Mouse (Mus musculus): Measurements from ENCODE around the gene Ssna1. TPM values are rescaled to one million over a fixed set of nuclear protein-coding genes. Genes with fewer than 3 reads are reported as not detected.
"Not testable (repeated sequence)": the region's sequence is repeated elsewhere in the genome, so short reads cannot be mapped to it uniquely, and the experiment has no call there.

Ssna1 gene
- total and polyA plus RNA-seq, 2 experiments from 2014 or later = 108 to 189 TPM

DNA sequence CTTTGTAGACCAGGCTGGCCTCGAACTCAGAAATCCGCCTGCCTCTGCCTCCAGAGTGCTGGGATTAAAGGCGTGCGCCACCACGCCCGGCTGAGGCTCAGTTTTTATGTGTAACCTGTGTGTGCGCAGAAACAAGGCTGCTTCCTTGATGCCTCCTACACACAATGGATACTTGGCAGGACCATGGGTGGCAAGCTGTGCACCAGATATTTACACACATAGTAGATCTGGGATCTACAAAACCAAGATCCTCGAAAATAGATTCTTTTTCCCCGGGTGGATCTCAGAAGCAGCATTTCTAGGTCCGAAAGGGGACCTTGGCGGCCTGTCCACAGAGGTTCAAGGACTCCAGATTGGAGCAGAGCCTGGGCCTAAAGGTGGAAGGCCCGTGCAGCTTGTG lies 10.4 kb downstream of the Ssna1 start:
- WGBS = 48% methylated on average over 12 of the region's 12 CpGs
- ATAC-seq = peak; percentile 1; the same call in 1 of the 2 replicates

DNA sequence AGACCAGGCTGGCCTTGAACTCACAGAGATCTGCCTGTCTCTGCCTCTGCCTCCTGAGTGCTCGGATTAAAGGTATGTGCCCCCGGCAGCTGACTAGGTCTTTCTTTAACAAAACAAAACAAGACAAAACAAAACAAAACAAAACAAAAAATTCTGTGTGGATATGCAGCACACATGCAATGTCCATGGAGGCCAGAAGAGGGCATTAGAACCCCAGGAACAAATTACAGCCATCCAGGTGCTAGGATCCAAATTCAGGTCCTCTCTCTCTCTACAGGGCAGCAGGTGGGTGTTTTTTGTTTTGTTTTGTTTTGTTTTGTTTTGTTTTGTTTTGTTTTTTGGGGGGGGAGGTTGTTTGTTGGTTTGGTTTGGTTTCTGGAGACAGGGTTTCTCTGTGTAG lies 13.4 kb downstream of the Ssna1 start:
- DNase-seq = no peak
- no peak overlapping the region for H3K4me3 ChIP-seq (ENCODE audit: low read depth, low read length)
- no peaks in the 10 kb centered on the region for H3K9me3 ChIP-seq (ENCODE audit: low read length)
- H3K36me3 ChIP-seq (ENCODE audit: insufficient read depth) = no peaks in the 10 kb centered on the region
- TF ChIP-seq CTCF (IDR thresholded peaks at IDR 0.05; ENCODE audit: low read depth) = peak; percentile 57
- no peaks in the 10 kb centered on the region for H3K27me3 ChIP-seq (ENCODE audit: insufficient read depth, low read length)
- WGBS = 45% methylated on average over 2 of the region's 2 CpGs
- H3K27ac ChIP-seq (ENCODE audit: low read depth, low read length) = no peak overlapping the region
- ATAC-seq = no peak
- peaks cover 18% of the 10 kb centered on the region for H3K4me1 ChIP-seq (ENCODE audit: insufficient read depth)
- H3K4me2 ChIP-seq (ENCODE audit: low read depth) = no peak overlapping the region
- H3K9ac ChIP-seq = no peak overlapping the region

More for the DNA sequence above, 10.4 kb downstream of the Ssna1 start:
- peaks cover 33% of the 10 kb centered on the region for H3K4me1 ChIP-seq (ENCODE audit: insufficient read depth)
- H3K9me3 ChIP-seq (ENCODE audit: low read length) = no peaks in the 10 kb centered on the region
- no peaks in the 10 kb centered on the region for H3K27me3 ChIP-seq (ENCODE audit: insufficient read depth, low read length)
- peak overlapping the region; percentile 91 for H3K4me2 ChIP-seq (ENCODE audit: low read depth)
- DNase-seq = no peak
- peak overlapping the region; percentile 76 for H3K4me3 ChIP-seq (ENCODE audit: low read depth, low read length)
- H3K36me3 ChIP-seq (ENCODE audit: insufficient read depth) = no peaks in the 10 kb centered on the region
- peak overlapping the region; percentile 66 for H3K9ac ChIP-seq
- TF ChIP-seq CTCF (IDR thresholded peaks at IDR 0.05; ENCODE audit: low read depth) = no peak
- peak overlapping the region; percentile 41 for H3K27ac ChIP-seq (ENCODE audit: low read depth, low read length)

DNA sequence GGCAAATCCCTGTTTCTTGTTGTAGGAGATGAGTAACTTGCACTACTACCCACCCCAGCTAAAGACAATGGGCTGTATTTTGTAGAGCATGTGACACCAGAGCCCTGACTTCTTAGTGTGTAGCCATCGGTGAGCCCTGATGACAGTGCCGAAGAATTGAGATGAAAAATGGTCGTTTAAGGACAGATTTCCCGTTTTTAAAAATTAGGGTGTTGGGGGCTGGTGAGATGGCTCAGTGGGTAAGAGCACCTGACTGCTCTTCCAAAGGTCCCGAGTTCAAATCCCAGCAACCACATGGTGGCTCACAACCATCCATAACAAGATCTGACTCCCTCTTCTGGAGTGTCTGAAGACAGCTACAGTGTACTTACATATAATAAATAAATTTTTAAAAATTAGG lies 15.0 kb downstream of the Ssna1 start:
- H3K9me3 ChIP-seq (ENCODE audit: low read length); DNase-seq; H3K4me3 ChIP-seq (ENCODE audit: low read depth, low read length); H3K36me3 ChIP-seq (ENCODE audit: insufficient read depth); ATAC-seq; H3K9ac ChIP-seq; H3K27me3 ChIP-seq (ENCODE audit: insufficient read depth, low read length); H3K4me2 ChIP-seq (ENCODE audit: low read depth); H3K27ac ChIP-seq (ENCODE audit: low read depth, low read length): not testable (repeated sequence)
- 85% methylated on average over 5 of the region's 5 CpGs for WGBS
- peaks cover 10% of the 10 kb centered on the region; the same call in 1 of the 2 replicates for H3K4me1 ChIP-seq (ENCODE audit: insufficient read depth)

DNA sequence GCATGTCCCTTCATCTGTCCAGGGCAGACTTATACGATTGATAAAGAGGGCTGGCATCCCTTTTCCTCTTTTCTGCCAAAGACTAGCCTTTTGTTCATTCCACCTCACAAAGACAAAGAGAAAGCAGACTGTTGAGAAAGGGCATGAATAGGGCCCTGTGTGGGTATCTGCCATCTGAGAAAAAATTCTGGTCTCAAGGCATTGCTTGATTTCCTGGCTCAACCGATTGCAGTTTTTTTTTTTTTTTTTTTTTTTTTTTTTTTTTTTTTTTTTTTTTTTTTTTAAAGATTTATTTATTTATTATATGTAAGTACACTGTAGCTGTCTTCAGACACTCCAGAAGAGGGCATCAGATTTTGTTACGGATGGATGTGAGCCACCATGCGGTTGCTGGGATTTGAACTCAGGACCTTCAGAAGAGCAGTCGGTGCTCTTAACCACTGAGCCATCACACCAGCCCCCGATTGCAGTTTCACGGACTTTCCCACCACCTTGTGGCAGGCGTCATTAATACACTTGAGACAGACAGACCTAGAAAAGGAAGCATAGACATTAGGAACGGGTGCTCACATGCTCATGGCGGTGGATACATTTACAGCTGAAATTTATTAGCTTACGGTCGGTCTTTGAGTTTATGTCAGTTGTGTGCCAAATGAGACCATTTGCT lies 15.7 kb downstream of the Ssna1 start:
- H3K36me3 ChIP-seq (ENCODE audit: insufficient read depth); H3K9me3 ChIP-seq (ENCODE audit: low read length); H3K27me3 ChIP-seq (ENCODE audit: insufficient read depth, low read length); ATAC-seq; DNase-seq: not testable (repeated sequence)
- peak; percentile 37 for TF ChIP-seq CTCF (IDR thresholded peaks at IDR 0.05; ENCODE audit: low read depth)
- H3K4me1 ChIP-seq (ENCODE audit: insufficient read depth) = peaks cover 10% of the 10 kb centered on the region; the same call in 1 of the 2 replicates
- peak overlapping the region; percentile 92 for H3K9ac ChIP-seq
- 61% methylated on average over 12 of the region's 12 CpGs for WGBS
- H3K4me2 ChIP-seq (ENCODE audit: low read depth) = peak overlapping the region; percentile 98
- H3K27ac ChIP-seq (ENCODE audit: low read depth, low read length) = 0 out of 2 replicates have a peak overlapping the region, but pooled peaks have one; percentile 82
- H3K4me3 ChIP-seq (ENCODE audit: low read depth, low read length) = peak overlapping the region; percentile 94

DNA sequence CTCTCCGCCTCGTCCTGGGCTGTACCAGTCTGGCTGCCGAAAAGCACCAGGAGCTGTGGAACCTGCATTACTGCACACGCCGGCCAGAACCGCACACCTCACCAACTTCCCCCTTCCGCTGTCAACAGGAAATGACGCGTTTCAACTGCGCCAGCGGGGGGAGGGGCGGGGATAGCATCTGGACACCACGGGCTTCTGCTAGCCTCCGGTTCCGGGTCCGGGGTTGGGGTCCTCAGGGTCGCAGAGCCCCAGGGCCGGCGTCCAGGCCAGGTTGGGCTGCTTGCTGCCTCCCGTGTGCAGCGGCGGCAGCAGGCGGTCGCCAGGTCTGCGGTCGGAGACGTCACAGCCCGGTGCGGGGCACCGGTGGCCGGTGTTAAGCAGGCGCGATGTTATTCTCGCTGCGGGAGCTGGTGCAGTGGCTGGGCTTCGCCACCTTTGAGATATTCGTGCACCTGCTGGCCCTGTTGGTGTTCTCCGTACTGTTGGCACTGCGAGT lies 16.9 kb downstream of the Ssna1 start, which contains the start of gene Tmem203:
Tmem203 (plus strand) TSS at position 156 of the 496 bp plus-strand sequence.
- H3K27me3 ChIP-seq (ENCODE audit: insufficient read depth, low read length) = no peaks in the 10 kb centered on the region
- ATAC-seq = peak; percentile 95
- TF ChIP-seq CTCF (IDR thresholded peaks at IDR 0.05; ENCODE audit: low read depth) = no peak
- H3K9ac ChIP-seq = peak within 1 kb of the TSS; percentile 92
- H3K36me3 ChIP-seq (ENCODE audit: insufficient read depth) = peaks cover 16% of the 10 kb centered on the region; the same call in 1 of the 2 replicates
- WGBS = 4% methylated on average over 39 of the region's 39 CpGs
- peak; percentile 94 for DNase-seq
- H3K27ac ChIP-seq (ENCODE audit: low read depth, low read length) = peak within 1 kb of the TSS; percentile 82
- peak within 1 kb of the TSS; percentile 98 for H3K4me2 ChIP-seq (ENCODE audit: low read depth)
- H3K4me3 ChIP-seq (ENCODE audit: low read depth, low read length) = peak within 1 kb of the TSS; percentile 94
- H3K9me3 ChIP-seq (ENCODE audit: low read length) = no peaks in the 10 kb centered on the region
- peaks cover 10% of the 10 kb centered on the region; the same call in 1 of the 2 replicates for H3K4me1 ChIP-seq (ENCODE audit: insufficient read depth)

DNA sequence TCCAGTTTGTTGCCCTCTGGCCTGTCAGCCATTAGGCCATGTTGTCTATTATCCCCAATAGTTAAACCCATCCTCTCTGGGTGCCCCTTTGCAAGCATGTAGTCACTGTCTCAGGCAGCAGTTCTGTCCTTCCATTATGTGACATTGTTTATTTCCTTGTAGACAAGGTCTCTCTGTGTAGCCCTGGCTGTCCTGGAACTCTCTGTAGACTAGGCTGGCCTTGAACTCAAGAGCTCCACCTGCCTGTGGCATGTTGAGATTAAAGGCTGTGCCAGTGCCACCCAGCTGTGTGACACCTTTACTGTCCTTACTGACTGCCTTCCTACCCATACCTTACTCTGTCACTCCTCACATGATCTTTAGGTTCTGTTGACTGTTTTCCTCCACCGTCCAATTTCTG lies 19.9 kb downstream of the Ssna1 start:
- Histone ChIP-seq H3K36me3 (ENCODE audit: insufficient read depth) (peaks cover 32% of the 10 kb centered on the region), H3K9ac (no peak overlapping the region), H3K27ac (ENCODE audit: low read depth, low read length) (no peak overlapping the region), H3K4me2 (ENCODE audit: low read depth) (no peak overlapping the region), H3K27me3 (ENCODE audit: insufficient read depth, low read length) (no peaks in the 10 kb centered on the region), H3K4me1 (ENCODE audit: insufficient read depth) (peaks cover 10% of the 10 kb centered on the region; the same call in 1 of the 2 replicates), H3K9me3 (ENCODE audit: low read length) (no peaks in the 10 kb centered on the region), H3K4me3 (ENCODE audit: low read depth, low read length) (no peak overlapping the region)
- ATAC-seq (no peak), DNase-seq (no peak)
- 71% methylated on average over 1 of the region's 1 CpGs for WGBS
- peak; percentile 49 for TF ChIP-seq CTCF (IDR thresholded peaks at IDR 0.05; ENCODE audit: low read depth)
